Mouse (Mus musculus): ENCODE data around the gene Pold4. TPM values are rescaled to one million over a fixed set of nuclear protein-coding genes. Genes with fewer than 3 reads are reported as not detected.

The Pold4 gene
- polyA plus RNA-seq, 1 experiment, result 16.3 TPM

DNA sequence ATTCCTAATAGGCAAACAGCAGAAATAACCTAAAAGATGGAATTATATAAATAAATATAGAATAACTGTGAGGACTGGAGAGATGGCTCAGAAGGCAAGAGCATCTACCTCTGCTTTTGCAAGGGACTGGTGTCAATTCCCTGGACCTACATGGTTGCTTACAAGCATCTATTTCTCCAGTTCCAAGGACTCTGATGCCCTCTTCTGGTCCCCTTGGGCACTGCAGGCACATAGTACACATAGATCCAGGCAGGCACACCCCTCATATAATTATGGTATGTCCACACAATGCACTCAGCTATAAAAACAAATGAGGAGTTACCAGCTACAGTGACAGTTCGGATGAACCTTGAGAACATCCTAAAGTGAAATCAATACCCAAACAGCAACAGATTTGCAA, 47.8 kb downstream of the Pold4 start:
- Histone ChIP-seq H3K36me3 (ENCODE audit: control insufficient read depth, insufficient read depth, low read length) (no peaks in the 10 kb centered on the region), H3K27me3 (ENCODE audit: control insufficient read depth, insufficient read depth, low read length) (no peaks in the 10 kb centered on the region), H3K27ac (ENCODE audit: control insufficient read depth, insufficient read depth, low read depth, low read length) (no peak overlapping the region), H3K4me1 (ENCODE audit: control insufficient read depth, insufficient read depth, low read length) (peaks cover 13% of the 10 kb centered on the region), H3K4me3 (ENCODE audit: control insufficient read depth, low read depth, low read length) (no peak overlapping the region)
- peak; percentile 26; the same call in 1 of the 2 replicates for TF ChIP-seq CTCF (IDR thresholded peaks at IDR 0.05; ENCODE audit: control insufficient read depth, insufficient read depth, insufficient replicate concordance, low read depth, low read length)
- no peak for TF ChIP-seq POLR2A (IDR thresholded peaks at IDR 0.05; ENCODE audit: control insufficient read depth, low read depth, low read length)

DNA sequence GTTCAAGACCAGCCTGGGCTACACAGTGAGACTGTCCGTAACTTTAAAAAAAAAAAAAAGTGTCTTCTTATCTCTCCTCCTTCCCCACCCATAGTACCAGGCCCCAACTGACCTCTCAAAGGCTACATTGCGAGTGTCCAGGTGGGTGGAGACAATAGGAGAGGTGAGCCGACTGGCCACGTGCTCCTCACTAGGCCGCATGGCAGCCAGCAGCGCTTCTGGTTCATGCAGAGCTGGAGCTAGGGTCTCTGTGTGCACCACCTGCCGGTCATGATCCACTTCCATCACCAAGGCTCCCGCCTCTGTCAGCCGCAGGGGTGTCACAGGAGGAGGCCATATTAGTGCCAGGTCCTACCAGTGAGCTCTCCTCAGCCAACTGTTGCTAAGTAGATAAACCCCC, 48.7 kb downstream of the Pold4 start:
- Histone ChIP-seq H3K4me1 (ENCODE audit: control insufficient read depth, insufficient read depth, low read length) (peaks cover 13% of the 10 kb centered on the region), H3K36me3 (ENCODE audit: control insufficient read depth, insufficient read depth, low read length) (no peaks in the 10 kb centered on the region), H3K27me3 (ENCODE audit: control insufficient read depth, insufficient read depth, low read length) (no peaks in the 10 kb centered on the region), H3K4me3 (ENCODE audit: control insufficient read depth, low read depth, low read length) (no peak overlapping the region), H3K27ac (ENCODE audit: control insufficient read depth, insufficient read depth, low read depth, low read length) (no peak overlapping the region)
- TF ChIP-seq CTCF (IDR thresholded peaks at IDR 0.05; ENCODE audit: control insufficient read depth, insufficient read depth, insufficient replicate concordance, low read depth, low read length), result no peak
- TF ChIP-seq POLR2A (IDR thresholded peaks at IDR 0.05; ENCODE audit: control insufficient read depth, low read depth, low read length), result no peak

DNA sequence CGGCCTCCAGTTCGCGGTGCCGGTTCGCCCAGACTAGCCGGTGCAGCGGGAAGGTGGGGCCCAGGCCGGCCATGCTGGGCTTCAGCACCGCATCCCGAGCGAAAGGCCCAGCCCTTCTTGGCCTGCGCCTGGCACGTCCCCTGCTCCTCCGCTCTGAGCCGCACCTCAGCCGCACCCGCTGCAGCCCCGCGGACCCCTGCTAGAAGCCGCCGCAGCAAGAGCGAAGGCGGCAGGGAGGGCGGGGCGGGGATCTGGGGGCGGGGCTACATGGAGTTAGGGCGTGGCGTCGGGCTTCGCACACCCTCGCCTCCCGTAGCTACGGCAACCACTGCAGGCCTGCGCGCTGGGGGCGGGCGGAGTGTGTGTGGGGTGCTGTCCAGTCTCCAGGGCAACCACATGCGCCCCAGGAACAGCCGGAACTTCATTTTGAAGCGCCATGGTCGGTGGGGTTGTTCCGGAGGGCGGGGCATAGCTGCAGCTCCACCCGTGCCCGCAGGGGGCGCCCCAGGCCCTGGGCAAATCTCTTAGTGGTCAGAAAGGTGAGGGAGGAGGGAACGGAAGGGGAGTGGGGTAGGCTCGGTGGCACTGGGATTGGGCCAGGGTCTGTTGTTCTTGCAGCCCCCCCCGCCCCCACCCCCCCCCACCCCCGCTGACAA, 51.3 kb downstream of the Pold4 start, which contains the start of gene Ankrd13d:
TSS of gene Ankrd13d (minus strand) at position 240 of the 656 bp plus-strand sequence.
- peaks cover 13% of the 10 kb centered on the region for H3K4me1 ChIP-seq (ENCODE audit: control insufficient read depth, insufficient read depth, low read length)
- H3K36me3 ChIP-seq (ENCODE audit: control insufficient read depth, insufficient read depth, low read length), result no peaks in the 10 kb centered on the region
- no peaks in the 10 kb centered on the region for H3K27me3 ChIP-seq (ENCODE audit: control insufficient read depth, insufficient read depth, low read length)
- TF ChIP-seq POLR2A (IDR thresholded peaks at IDR 0.05; ENCODE audit: control insufficient read depth, low read depth, low read length) (no peak), CTCF (IDR thresholded peaks at IDR 0.05; ENCODE audit: control insufficient read depth, insufficient read depth, insufficient replicate concordance, low read depth, low read length) (peak; percentile 78)
- peak within 1 kb of the TSS; percentile 88 for H3K4me3 ChIP-seq (ENCODE audit: control insufficient read depth, low read depth, low read length)
- no peak within 1 kb of the TSS for H3K27ac ChIP-seq (ENCODE audit: control insufficient read depth, insufficient read depth, low read depth, low read length)

Other genes with a start within 250 kb of the Pold4 start
- 14.7 and 14.9 TPM in 2 replicates for gene Acy3, start 245.3 kb upstream of the Pold4 start, polyA plus RNA-seq (2012; rRNA removed)
- gene Tbx10, start 239.1 kb upstream of the Pold4 start, polyA plus RNA-seq (2012; rRNA removed), result 0.41 and 0.56 TPM in 2 replicates
- gene Nudt8, start 231.3 kb upstream of the Pold4 start, polyA plus RNA-seq (2012; rRNA removed), result 0.99 and 2.4 TPM in 2 replicates
- 0.48 TPM in 2 replicates for gene Gm49405, start 231.3 kb upstream of the Pold4 start, polyA plus RNA-seq (2012; rRNA removed)
- 1.3 and 2.0 TPM in 2 replicates for gene Doc2g, start 228.6 kb upstream of the Pold4 start, polyA plus RNA-seq (2012; rRNA removed)
- 145 and 173 TPM in 2 replicates for gene Ndufv1, start 219.1 kb upstream of the Pold4 start, polyA plus RNA-seq (2012; rRNA removed)
- 88.6 and 94.9 TPM in 2 replicates for gene Gstp1, start 193.9 kb upstream of the Pold4 start, polyA plus RNA-seq (2012; rRNA removed)
- 1.5 TPM in 2 replicates for gene Gstp2, start 185.9 kb upstream of the Pold4 start, polyA plus RNA-seq (2012; rRNA removed)
- not detected in 2 replicates for gene Gstp3, start 172.3 kb upstream of the Pold4 start, polyA plus RNA-seq (2012; rRNA removed)
- not detected in 2 replicates for gene Cabp2, start 150.3 kb upstream of the Pold4 start, polyA plus RNA-seq (2012; rRNA removed)
- gene Cdk2ap2, start 134.7 kb upstream of the Pold4 start, polyA plus RNA-seq (2012; rRNA removed), result 31.5 and 31.7 TPM in 2 replicates
- 31.9 and 42.8 TPM in 2 replicates for gene Pitpnm1, start 131.9 kb upstream of the Pold4 start, polyA plus RNA-seq (2012; rRNA removed)
- 21.0 and 23.5 TPM in 2 replicates for gene Aip, start 106.0 kb upstream of the Pold4 start, polyA plus RNA-seq (2012; rRNA removed)
- gene Gpr152, start 92.1 kb upstream of the Pold4 start, polyA plus RNA-seq (2012; rRNA removed), result 0.02 TPM in 1 of 2 replicates, not detected in the other
- 0.16 and 0.29 TPM in 2 replicates for gene Cabp4, start 87.9 kb upstream of the Pold4 start, polyA plus RNA-seq (2012; rRNA removed)
- gene Coro1b, start 83.3 kb upstream of the Pold4 start, polyA plus RNA-seq (2012; rRNA removed), result 87.3 and 97.2 TPM in 2 replicates
- 0.65 and 1.0 TPM in 2 replicates for gene Ptprcap, start 78.3 kb upstream of the Pold4 start, polyA plus RNA-seq (2012; rRNA removed)
- gene Rps6kb2, start 68.5 kb upstream of the Pold4 start, polyA plus RNA-seq (2012; rRNA removed), result 10.9 and 11.1 TPM in 2 replicates
- gene Carns1, start 56.4 kb upstream of the Pold4 start, polyA plus RNA-seq (2012; rRNA removed), result 2.5 and 2.7 TPM in 2 replicates
- 0.98 and 1.3 TPM in 2 replicates for gene Tbc1d10c, start 40.6 kb upstream of the Pold4 start, polyA plus RNA-seq (2012; rRNA removed)
- 48.8 and 49.8 TPM in 2 replicates for gene Ppp1ca, start 39.8 kb upstream of the Pold4 start, polyA plus RNA-seq (2012; rRNA removed)
- gene Rad9a, start 30.2 kb upstream of the Pold4 start, polyA plus RNA-seq (2012; rRNA removed), result 9.0 and 9.2 TPM in 2 replicates
- gene Clcf1, start 17.7 kb upstream of the Pold4 start, polyA plus RNA-seq (2012; rRNA removed), result 2.0 and 3.1 TPM in 2 replicates
- gene AC109138.7, start 17.5 kb upstream of the Pold4 start, polyA plus RNA-seq (2012; rRNA removed), result 1.2 and 3.0 TPM in 2 replicates
- 6.3 and 7.1 TPM in 2 replicates for gene Ssh3, start 37.3 kb downstream of the Pold4 start, polyA plus RNA-seq (2012; rRNA removed)
- 4.3 and 6.1 TPM in 2 replicates for gene Ankrd13d, start 51.2 kb downstream of the Pold4 start, polyA plus RNA-seq (2012; rRNA removed)
- 10.7 and 12.0 TPM in 2 replicates for gene Grk2, start 74.3 kb downstream of the Pold4 start, polyA plus RNA-seq (2012; rRNA removed)
- 46.0 and 48.5 TPM in 2 replicates for gene Kdm2a, start 166.4 kb downstream of the Pold4 start, polyA plus RNA-seq (2012; rRNA removed)
- 8.9 and 9.3 TPM in 2 replicates for gene Rhod, start 207.5 kb downstream of the Pold4 start, polyA plus RNA-seq (2012; rRNA removed)
- gene Syt12, start 245.5 kb downstream of the Pold4 start, polyA plus RNA-seq (2012; rRNA removed), result 0.79 and 1.6 TPM in 2 replicates